Mouse (Mus musculus) lung, embryonic 14.5 days (tissue): ENCODE measurements at regions not wholly inside any gene's neighbourhood (a gene's known extent, or its start where the extent isn't known, plus 50 kb on each side); places are given as distances from the start of the nearest gene placed in this dataset.

Experiments
- ATAC-seq: fragments of 200-750 bp; cut with Nextera tagmentation; 2 replicates; pipeline ENCODE4 v1.8.0; 2017; ENCODE audit warnings: mild to moderate bottlenecking, moderate TSS enrichment, moderate library complexity; ENCODE audit not compliant: insufficient read depth
- DNase-seq: peaks from one replicate; pipeline ENCODE4 v3.0.0-alpha.2; 2015
- H3K27ac ChIP-seq: fragments of 300-500 bp; sonication (generic); 2 replicates; pipeline ENCODE4 v1.5.1; 2014; ENCODE audit warnings: low read depth, mild to moderate bottlenecking, moderate library complexity
- H3K27me3 ChIP-seq: fragments of 300-500 bp; sonication (generic); 2 replicates; pipeline ENCODE4 v1.6.1; 2014; ENCODE audit warnings: low read length, control low read depth; ENCODE audit not compliant: insufficient read depth
- H3K36me3 ChIP-seq: fragments of 300-500 bp; sonication (generic); 2 replicates; pipeline ENCODE4 v1.6.1; 2014; ENCODE audit warnings: control low read depth; ENCODE audit not compliant: insufficient read depth
- H3K4me1 ChIP-seq: fragments of 300-500 bp; sonication (generic); 2 replicates; pipeline ENCODE4 v1.6.1; 2014; ENCODE audit warnings: antibody characterized with exemption, control low read depth; ENCODE audit not compliant: insufficient read depth
- H3K4me2 ChIP-seq: fragments of 300-500 bp; sonication (generic); 2 replicates; pipeline ENCODE4 v1.6.1; 2014; ENCODE audit warnings: mild to moderate bottlenecking
- H3K4me3 ChIP-seq: fragments of 300-500 bp; sonication (generic); 2 replicates; pipeline ENCODE4 v1.5.1; 2014; ENCODE audit warnings: low read depth, low read length
- H3K9ac ChIP-seq: fragments of 300-500 bp; sonication (generic); 2 replicates; pipeline ENCODE4 v1.6.1; 2014
- H3K9me3 ChIP-seq: fragments of 300-500 bp; sonication (generic); 2 replicates; pipeline ENCODE4 v1.6.1; 2016; ENCODE audit warnings: low read depth, low read length, control low read depth
- CTCF ChIP-seq: IDR thresholded peaks from 2 replicates; pipeline ENCODE4 v1.5.1; 2016; ENCODE audit warnings: antibody characterized with exemption, low read depth
- WGBS: fragments of 180-500 bp; shearing (Covaris S2); extraction: QIAGEN DNeasy Blood & Tissue Kit; methylation state at CpG from one replicate; pipeline ENCODE4 v1.1.7; 2014; 5-methylcytosine and 5-hydroxymethylcytosine counted together

DNA sequence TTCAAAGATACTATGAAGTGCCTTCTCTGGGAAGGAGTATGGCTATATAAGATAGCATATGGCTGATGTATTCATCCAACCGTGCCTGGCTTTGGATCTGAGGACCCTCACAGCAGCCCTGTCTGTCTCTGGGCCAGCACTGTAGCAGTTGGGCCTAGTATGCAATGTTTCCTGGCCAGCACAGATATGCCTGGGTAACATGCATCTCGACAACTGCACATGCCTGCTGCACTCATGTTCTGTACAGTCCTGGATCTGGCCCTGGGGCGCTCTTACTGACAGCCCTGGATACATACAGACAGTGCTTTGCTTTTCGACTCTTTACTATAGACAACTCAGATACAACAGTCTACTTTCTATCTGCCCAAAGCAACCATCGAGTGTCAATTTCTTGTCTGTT lies 197.3 kb downstream of the Stk31 start:
- Histone ChIP-seq H3K9ac (no peak overlapping the region), H3K27me3 (no peaks in the 10 kb centered on the region), H3K4me3 (no peak overlapping the region), H3K27ac (no peak overlapping the region), H3K36me3 (no peaks in the 10 kb centered on the region), H3K4me1 (no peaks in the 10 kb centered on the region), H3K9me3 (no peaks in the 10 kb centered on the region), H3K4me2 (no peak overlapping the region)
- no peak for ATAC-seq
- 78% methylated on average over 5 of the region's 5 CpGs for WGBS
- TF ChIP-seq CTCF = no peak
- no peak for DNase-seq

DNA sequence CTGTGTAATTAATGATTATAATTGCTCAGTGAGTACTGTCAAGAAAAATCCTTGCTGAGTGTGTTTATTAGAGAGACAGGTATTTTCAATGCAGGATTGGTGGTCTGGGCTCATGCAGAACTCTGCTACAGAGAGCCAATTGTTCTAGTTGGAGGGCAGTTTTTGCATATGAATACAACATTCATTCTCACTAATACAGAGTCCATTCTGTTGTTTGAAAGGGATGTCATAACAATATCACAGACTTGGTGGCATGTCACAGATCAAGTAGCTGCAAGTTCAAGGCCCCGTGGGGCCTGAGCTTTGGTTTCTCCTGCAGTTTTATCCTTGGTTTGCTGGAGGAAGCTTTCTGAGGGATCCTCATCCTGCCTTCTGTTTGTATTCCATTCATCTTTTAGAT lies 207.8 kb downstream of the Stk31 start:
- no peak for DNase-seq
- 35% methylated on average over 1 of the region's 1 CpGs for WGBS
- no peaks in the 10 kb centered on the region for H3K9me3 ChIP-seq
- H3K9ac ChIP-seq = no peak overlapping the region
- H3K4me2 ChIP-seq = no peak overlapping the region
- no peak for ATAC-seq
- no peak overlapping the region for H3K27ac ChIP-seq
- no peaks in the 10 kb centered on the region for H3K4me1 ChIP-seq
- no peaks in the 10 kb centered on the region for H3K27me3 ChIP-seq
- H3K36me3 ChIP-seq = no peaks in the 10 kb centered on the region
- no peak for TF ChIP-seq CTCF
- no peak overlapping the region for H3K4me3 ChIP-seq

GRCm38 (mm10) chr6:49603844-49604243 lies 208.4 kb downstream of the Stk31 start:
- WGBS = 68% methylated on average over 3 of the region's 3 CpGs
- no peak for ATAC-seq
- Histone ChIP-seq H3K4me1 (no peaks in the 10 kb centered on the region), H3K9ac (no peak overlapping the region), H3K27me3 (no peaks in the 10 kb centered on the region), H3K36me3 (no peaks in the 10 kb centered on the region), H3K4me3 (no peak overlapping the region), H3K9me3 (no peaks in the 10 kb centered on the region), H3K27ac (no peak overlapping the region), H3K4me2 (no peak overlapping the region)
- no peak for DNase-seq
- TF ChIP-seq CTCF = no peak

DNA sequence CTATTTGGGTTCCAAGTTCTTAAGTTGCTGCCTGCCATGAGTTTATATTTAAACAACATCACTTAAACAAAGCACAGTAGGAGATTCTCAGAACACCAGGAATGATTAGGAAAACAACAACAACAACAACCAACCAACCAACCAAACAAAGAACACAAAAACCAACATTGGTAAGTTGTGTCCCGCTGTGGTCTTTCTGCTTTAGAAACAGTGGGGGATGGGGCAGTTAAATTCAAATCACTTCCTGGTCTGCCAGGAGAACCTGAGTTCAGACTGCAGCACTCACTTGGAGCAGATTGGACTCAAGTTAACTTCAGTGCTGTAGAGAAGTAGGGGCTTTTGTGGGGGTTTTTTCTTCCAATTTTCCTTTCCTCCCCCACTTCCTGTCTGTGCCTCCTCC lies 210.6 kb downstream of the Stk31 start:
- Histone ChIP-seq H3K27ac (no peak overlapping the region), H3K9ac (no peak overlapping the region), H3K4me1 (no peaks in the 10 kb centered on the region), H3K36me3 (no peaks in the 10 kb centered on the region), H3K4me2 (no peak overlapping the region), H3K27me3 (no peaks in the 10 kb centered on the region), H3K4me3 (no peak overlapping the region), H3K9me3 (no peaks in the 10 kb centered on the region)
- no peak for TF ChIP-seq CTCF
- no peak for DNase-seq
- WGBS = 0% methylated on average over 1 of the region's 1 CpGs
- no peak for ATAC-seq

DNA sequence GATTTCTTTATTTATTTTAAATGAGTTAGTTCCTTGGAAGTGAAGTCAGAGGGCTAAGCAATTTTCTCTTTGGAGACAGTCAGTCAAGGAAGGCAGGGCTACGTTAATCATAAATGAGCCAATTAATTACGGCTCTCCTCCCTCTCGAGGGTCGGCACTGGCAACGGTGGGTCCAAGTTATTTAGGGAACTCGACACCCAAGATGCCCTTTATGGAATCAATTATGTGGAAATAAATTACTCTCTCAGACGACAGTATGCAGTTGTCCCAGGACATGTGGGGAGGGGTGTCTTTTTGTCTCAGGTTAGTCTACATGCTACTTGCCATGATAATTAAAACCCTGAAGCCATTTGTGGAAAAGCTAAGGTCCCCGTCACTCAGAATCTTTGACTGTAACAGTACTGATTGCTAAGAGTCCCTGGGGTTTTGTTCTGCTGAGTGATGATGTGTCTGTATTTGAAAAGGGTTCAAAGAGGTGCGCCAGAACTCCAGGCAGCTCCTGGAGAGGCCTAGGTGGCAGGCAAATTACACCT lies 211.3 kb downstream of the Stk31 start:
- Histone ChIP-seq H3K9ac (no peak overlapping the region), H3K27ac (no peak overlapping the region), H3K36me3 (no peaks in the 10 kb centered on the region), H3K27me3 (no peaks in the 10 kb centered on the region), H3K4me1 (no peaks in the 10 kb centered on the region), H3K9me3 (no peaks in the 10 kb centered on the region), H3K4me3 (no peak overlapping the region), H3K4me2 (no peak overlapping the region)
- TF ChIP-seq CTCF = no peak
- ATAC-seq = no peak
- 49% methylated on average over 9 of the region's 9 CpGs for WGBS
- DNase-seq = no peak

GRCm38 (mm10) chr6:49624080-49624479 lies 198.4 kb upstream of the Npy start:
- H3K36me3 ChIP-seq = no peaks in the 10 kb centered on the region
- H3K4me1 ChIP-seq = no peaks in the 10 kb centered on the region
- 89% methylated on average over 2 of the region's 2 CpGs for WGBS
- DNase-seq = no peak
- no peak for ATAC-seq
- TF ChIP-seq CTCF = no peak
- no peak overlapping the region for H3K9ac ChIP-seq
- no peak overlapping the region for H3K4me2 ChIP-seq
- no peak overlapping the region for H3K27ac ChIP-seq
- no peaks in the 10 kb centered on the region for H3K9me3 ChIP-seq
- H3K27me3 ChIP-seq = no peaks in the 10 kb centered on the region
- H3K4me3 ChIP-seq = no peak overlapping the region

- TF ChIP-seq CTCF = no peak
- H3K36me3 ChIP-seq = no peaks in the 10 kb centered on the region
- H3K9ac ChIP-seq = no peak overlapping the region
- no peaks in the 10 kb centered on the region for H3K27me3 ChIP-seq
- WGBS = 63% methylated on average over 5 of the region's 5 CpGs
- no peak overlapping the region for H3K27ac ChIP-seq
- no peaks in the 10 kb centered on the region for H3K4me1 ChIP-seq
- no peak for DNase-seq
- H3K4me3 ChIP-seq = no peak overlapping the region
- no peak overlapping the region for H3K4me2 ChIP-seq
- no peaks in the 10 kb centered on the region for H3K9me3 ChIP-seq
- ATAC-seq = no peak
Observed at GRCm38 (mm10) chr6:49624564-49624963, 197.9 kb upstream of the Npy start.
